Mouse (Mus musculus): ENCODE measurements around the gene Mtr. TPM values are rescaled to one million over a fixed set of nuclear protein-coding genes. Genes with fewer than 3 reads are reported as not detected.

The Mtr gene
- 5.3 and 5.8 TPM in 2 replicates for polyA plus RNA-seq (2015; fragmentation: Nextera tagmentation; extraction: Ambion mirVana)

DNA sequence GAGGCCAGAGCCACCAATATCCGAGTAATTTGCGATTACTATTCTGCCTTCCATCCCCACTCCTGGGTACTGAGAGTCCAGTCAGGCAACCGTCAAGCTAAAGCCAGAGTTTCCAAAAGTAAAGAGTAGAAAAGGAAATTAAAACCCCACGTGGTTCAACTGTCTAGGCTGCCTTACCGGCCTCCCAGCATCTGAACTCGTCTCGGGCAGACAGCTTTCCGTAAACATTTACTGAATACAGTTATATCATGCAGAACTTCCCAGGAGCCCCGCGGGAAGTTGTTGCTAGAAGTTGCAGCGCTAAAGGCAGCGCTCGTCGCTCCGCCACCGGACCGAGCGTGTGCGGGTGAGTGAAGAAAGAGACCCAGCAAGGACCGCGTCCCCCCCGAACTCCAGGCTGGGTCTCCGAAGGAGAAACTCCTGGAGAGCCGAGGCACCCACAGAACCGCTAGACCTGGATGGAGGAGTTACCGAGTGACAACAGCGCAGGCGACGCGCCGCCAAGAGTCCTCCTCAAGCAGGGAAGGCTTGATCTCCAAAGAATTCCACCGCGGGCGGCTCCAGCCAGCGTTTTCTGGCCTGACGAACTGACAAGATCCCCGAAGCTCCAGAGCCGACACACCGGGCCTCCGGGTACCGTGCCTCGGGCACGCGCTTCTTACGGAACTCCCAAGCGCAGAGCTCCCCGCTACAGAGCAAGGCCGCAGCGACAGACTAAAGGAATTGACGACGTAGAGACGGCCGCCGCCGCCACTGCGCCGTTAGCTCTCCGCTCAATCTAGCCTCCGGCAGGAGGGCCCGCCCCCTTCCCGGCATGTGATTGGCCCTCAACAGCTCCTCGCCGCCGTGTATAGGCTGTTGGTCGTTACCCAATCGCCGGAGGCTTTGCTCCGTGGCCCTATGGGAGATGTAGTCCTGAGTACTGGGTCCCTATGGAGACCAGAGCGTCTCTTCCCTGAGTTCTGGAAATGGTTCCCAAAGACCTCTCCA lies at the start of gene Mtr:
Mtr (minus strand) TSS at position 723 of the 990 bp plus-strand sequence.
- Histone ChIP-seq H3K36me3 (ENCODE audit: control insufficient read depth, insufficient read depth) (no peaks in the 10 kb centered on the region), H3K27me3 (replicated peaks; ENCODE audit: control insufficient read depth, insufficient read depth, low read length) (no peaks in the 10 kb centered on the region), H3K9ac (replicated peaks; ENCODE audit: low read depth, low read length) (peak within 1 kb of the TSS; percentile 79), H3K4me1 (replicated peaks; ENCODE audit: control insufficient read depth, insufficient read depth, low read length) (peaks cover 10% of the 10 kb centered on the region), H3K4me2 (ENCODE audit: low read length) (peak within 1 kb of the TSS; percentile 59), H3K9me3 (ENCODE audit: control insufficient read depth, low read length) (no peaks in the 10 kb centered on the region), H3K27ac (ENCODE audit: low read length) (peak within 1 kb of the TSS; percentile 90), H3K4me3 (replicated peaks; ENCODE audit: low read length) (peak within 1 kb of the TSS; percentile 73)
- under 1% methylated on average over 69 of the region's 69 CpGs for WGBS
- ATAC-seq = peak; percentile 100

DNA sequence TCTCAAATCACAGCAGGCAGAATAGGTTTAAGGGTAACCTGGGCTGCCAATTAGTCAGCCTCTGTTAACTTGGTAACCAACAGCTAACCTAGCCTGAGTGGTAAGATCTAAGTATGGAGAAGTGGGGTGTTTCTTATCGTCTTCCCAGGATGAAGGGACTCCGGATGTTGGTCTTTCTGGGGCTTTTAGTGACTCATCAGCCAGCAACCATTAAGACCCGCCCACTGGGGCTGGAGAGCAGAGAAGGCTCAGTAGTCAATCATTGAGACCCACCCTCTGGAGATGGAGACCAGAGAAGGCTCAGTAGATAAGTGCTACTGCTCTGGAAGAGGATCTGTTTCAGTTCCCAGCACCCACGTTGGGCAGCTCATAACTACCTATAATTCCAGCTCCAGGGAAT lies 49.4 kb upstream of the Mtr start:
- Histone ChIP-seq H3K9me3 (ENCODE audit: control insufficient read depth, low read length) (no peaks in the 10 kb centered on the region), H3K27me3 (replicated peaks; ENCODE audit: control insufficient read depth, insufficient read depth, low read length) (no peaks in the 10 kb centered on the region), H3K27ac (ENCODE audit: low read length) (no peak overlapping the region), H3K4me3 (replicated peaks; ENCODE audit: low read length) (no peak overlapping the region), H3K9ac (replicated peaks; ENCODE audit: low read depth, low read length) (no peak overlapping the region), H3K4me2 (ENCODE audit: low read length) (no peak overlapping the region), H3K4me1 (replicated peaks; ENCODE audit: control insufficient read depth, insufficient read depth, low read length) (peaks cover 7% of the 10 kb centered on the region), H3K36me3 (ENCODE audit: control insufficient read depth, insufficient read depth) (no peaks in the 10 kb centered on the region)
- no peak for ATAC-seq
- WGBS = 81% methylated on average over 4 of the region's 4 CpGs

DNA sequence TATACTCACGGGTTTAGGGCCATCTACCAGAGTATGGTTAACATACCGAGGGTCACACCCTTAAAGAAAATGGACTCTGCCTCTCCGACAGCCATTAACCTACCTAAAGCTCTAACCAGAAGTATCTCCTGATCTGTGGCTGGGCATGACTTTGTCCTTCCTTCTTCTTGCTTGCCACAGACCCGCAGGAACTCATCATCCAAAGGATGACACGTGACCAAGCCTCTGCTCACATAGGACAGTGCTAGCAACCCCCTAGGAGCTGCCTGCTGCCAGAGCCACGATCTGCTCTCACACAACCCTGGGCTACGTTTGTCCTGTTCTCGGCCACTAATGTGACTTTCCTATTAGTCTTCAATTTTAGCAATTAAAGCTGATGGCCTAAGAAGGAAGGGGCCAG lies 47.6 kb upstream of the Mtr start:
- no peaks in the 10 kb centered on the region for H3K36me3 ChIP-seq (ENCODE audit: control insufficient read depth, insufficient read depth)
- no peaks in the 10 kb centered on the region for H3K27me3 ChIP-seq (replicated peaks; ENCODE audit: control insufficient read depth, insufficient read depth, low read length)
- WGBS = 88% methylated on average over 8 of the region's 8 CpGs
- no peaks in the 10 kb centered on the region for H3K9me3 ChIP-seq (ENCODE audit: control insufficient read depth, low read length)
- H3K9ac ChIP-seq (replicated peaks; ENCODE audit: low read depth, low read length) = no peak overlapping the region
- no peak for ATAC-seq
- H3K4me3 ChIP-seq (replicated peaks; ENCODE audit: low read length) = no peak overlapping the region
- no peaks in the 10 kb centered on the region for H3K4me1 ChIP-seq (replicated peaks; ENCODE audit: control insufficient read depth, insufficient read depth, low read length)
- no peak overlapping the region for H3K27ac ChIP-seq (ENCODE audit: low read length)
- H3K4me2 ChIP-seq (ENCODE audit: low read length) = no peak overlapping the region

DNA sequence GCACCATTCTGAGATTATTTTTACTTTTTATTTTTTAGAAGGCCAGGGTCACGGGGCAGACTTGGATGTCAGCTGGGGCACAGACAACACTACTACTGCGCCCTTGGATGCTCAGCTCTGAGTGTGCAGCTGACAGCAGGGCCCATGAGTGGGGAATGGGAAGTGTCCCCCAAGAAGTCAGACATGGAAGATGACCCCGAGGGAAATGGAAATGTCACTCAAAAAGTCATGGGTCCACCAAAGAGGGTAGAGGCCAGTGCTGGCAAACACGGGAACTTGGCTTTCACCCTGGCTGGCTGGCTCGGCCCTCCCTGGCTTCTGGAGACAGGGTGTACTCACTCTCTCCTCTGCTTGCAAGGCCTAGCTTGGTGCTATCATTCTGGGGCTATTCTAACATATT lies 47.1 kb upstream of the Mtr start:
- WGBS = 90% methylated on average over 5 of the region's 5 CpGs
- no peak for ATAC-seq
- Histone ChIP-seq H3K27ac (ENCODE audit: low read length) (no peak overlapping the region), H3K9me3 (ENCODE audit: control insufficient read depth, low read length) (no peaks in the 10 kb centered on the region), H3K36me3 (ENCODE audit: control insufficient read depth, insufficient read depth) (no peaks in the 10 kb centered on the region), H3K4me1 (replicated peaks; ENCODE audit: control insufficient read depth, insufficient read depth, low read length) (no peaks in the 10 kb centered on the region), H3K4me3 (replicated peaks; ENCODE audit: low read length) (no peak overlapping the region), H3K9ac (replicated peaks; ENCODE audit: low read depth, low read length) (no peak overlapping the region), H3K4me2 (ENCODE audit: low read length) (no peak overlapping the region), H3K27me3 (replicated peaks; ENCODE audit: control insufficient read depth, insufficient read depth, low read length) (no peaks in the 10 kb centered on the region)

DNA sequence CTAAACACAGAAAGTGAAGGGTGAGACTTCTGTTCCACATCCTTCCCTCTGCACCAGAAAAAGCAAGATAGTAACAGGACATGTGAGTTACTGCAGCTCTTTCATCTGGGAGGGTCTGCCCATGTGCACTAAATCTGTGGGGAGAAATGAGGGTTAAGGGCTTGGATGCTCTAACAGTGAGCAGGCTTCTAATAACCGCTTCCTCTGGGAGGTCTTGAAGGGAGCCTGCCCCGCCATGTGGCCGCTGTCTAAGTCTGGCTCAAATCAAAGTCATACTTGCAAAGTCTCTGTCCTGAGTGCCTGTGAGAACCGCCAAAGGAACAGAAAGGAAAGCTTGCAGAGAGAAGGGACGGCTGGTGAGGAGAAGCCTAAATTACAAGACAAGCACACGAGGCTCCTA lies 39.9 kb upstream of the Mtr start:
- H3K9ac ChIP-seq (replicated peaks; ENCODE audit: low read depth, low read length) = no peak overlapping the region
- no peaks in the 10 kb centered on the region for H3K36me3 ChIP-seq (ENCODE audit: control insufficient read depth, insufficient read depth)
- 87% methylated on average over 6 of the region's 6 CpGs for WGBS
- no peaks in the 10 kb centered on the region for H3K9me3 ChIP-seq (ENCODE audit: control insufficient read depth, low read length)
- H3K4me3 ChIP-seq (replicated peaks; ENCODE audit: low read length) = no peak overlapping the region
- no peaks in the 10 kb centered on the region for H3K27me3 ChIP-seq (replicated peaks; ENCODE audit: control insufficient read depth, insufficient read depth, low read length)
- H3K4me2 ChIP-seq (ENCODE audit: low read length) = no peak overlapping the region
- H3K4me1 ChIP-seq (replicated peaks; ENCODE audit: control insufficient read depth, insufficient read depth, low read length) = no peaks in the 10 kb centered on the region
- ATAC-seq = no peak
- no peak overlapping the region for H3K27ac ChIP-seq (ENCODE audit: low read length)

DNA sequence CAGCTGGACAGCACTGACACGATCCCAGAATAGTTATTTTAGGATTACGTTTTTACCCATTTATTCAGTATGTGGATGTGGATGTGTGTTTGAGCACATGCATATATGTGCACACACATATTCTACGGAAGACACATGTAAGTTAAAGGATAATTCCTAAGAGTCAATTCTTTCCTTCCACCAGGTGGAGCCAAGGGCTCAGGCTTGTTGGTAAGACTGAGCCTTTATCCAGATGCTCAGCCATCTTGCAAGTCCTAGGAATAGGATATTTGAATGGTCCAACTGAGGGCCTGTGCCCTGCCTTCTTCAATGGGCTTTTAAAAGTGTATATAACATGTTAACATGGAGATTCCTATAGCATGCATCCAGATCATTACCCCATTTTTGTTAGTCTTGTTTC lies 38.8 kb upstream of the Mtr start:
- no peaks in the 10 kb centered on the region for H3K36me3 ChIP-seq (ENCODE audit: control insufficient read depth, insufficient read depth)
- peak; percentile 70 for ATAC-seq
- no peak overlapping the region for H3K4me3 ChIP-seq (replicated peaks; ENCODE audit: low read length)
- H3K4me2 ChIP-seq (ENCODE audit: low read length) = no peak overlapping the region
- H3K9me3 ChIP-seq (ENCODE audit: control insufficient read depth, low read length) = no peaks in the 10 kb centered on the region
- WGBS = 92% methylated on average over 3 of the region's 3 CpGs
- no peak overlapping the region for H3K27ac ChIP-seq (ENCODE audit: low read length)
- H3K9ac ChIP-seq (replicated peaks; ENCODE audit: low read depth, low read length) = no peak overlapping the region
- no peaks in the 10 kb centered on the region for H3K4me1 ChIP-seq (replicated peaks; ENCODE audit: control insufficient read depth, insufficient read depth, low read length)
- no peaks in the 10 kb centered on the region for H3K27me3 ChIP-seq (replicated peaks; ENCODE audit: control insufficient read depth, insufficient read depth, low read length)

DNA sequence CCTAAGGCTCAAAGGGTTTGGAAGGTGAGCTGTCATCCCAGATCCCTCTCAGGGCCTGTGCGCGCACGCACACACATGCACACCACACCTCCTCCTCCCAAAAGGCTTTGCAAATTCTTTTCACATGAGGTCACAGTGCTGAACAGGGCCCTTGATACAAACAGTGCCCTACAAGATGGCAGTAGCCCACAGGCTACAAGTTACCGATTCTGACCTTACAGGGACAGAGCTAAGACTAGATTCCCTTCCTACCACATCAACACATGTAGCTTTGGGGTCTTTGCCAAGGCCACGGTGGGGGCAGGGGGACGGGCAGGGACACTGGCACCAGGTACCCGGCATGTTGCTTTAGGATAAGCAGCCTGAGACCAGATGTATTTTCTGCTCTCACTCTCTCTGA lies 35.9 kb upstream of the Mtr start:
- no peak overlapping the region for H3K27ac ChIP-seq (ENCODE audit: low read length)
- H3K4me3 ChIP-seq (replicated peaks; ENCODE audit: low read length) = no peak overlapping the region
- no peak overlapping the region for H3K9ac ChIP-seq (replicated peaks; ENCODE audit: low read depth, low read length)
- ATAC-seq = no peak
- no peak overlapping the region for H3K4me2 ChIP-seq (ENCODE audit: low read length)
- H3K9me3 ChIP-seq (ENCODE audit: control insufficient read depth, low read length) = no peaks in the 10 kb centered on the region
- no peaks in the 10 kb centered on the region for H3K27me3 ChIP-seq (replicated peaks; ENCODE audit: control insufficient read depth, insufficient read depth, low read length)
- 80% methylated on average over 7 of the region's 7 CpGs for WGBS
- H3K4me1 ChIP-seq (replicated peaks; ENCODE audit: control insufficient read depth, insufficient read depth, low read length) = no peaks in the 10 kb centered on the region
- no peaks in the 10 kb centered on the region for H3K36me3 ChIP-seq (ENCODE audit: control insufficient read depth, insufficient read depth)

DNA sequence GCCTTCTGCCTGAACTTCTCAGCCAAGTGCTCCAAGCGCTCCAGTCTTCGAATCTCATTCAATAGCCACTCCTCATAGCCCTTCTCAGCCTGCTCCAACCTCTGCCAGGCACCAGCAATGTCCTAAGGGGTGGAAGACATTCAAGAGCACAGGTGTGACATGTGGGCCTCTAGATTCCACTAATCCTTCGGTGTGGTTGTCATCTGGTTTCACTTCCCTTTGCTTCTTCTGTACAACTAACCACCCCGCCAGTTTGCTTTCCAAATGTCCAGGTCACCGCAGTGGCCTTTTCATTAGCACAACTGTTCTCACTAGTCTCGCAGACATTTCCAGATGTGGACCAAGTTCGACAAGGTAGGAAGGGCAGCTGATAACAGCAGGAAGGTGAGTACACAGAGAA lies 32.8 kb upstream of the Mtr start:
- no peaks in the 10 kb centered on the region for H3K4me1 ChIP-seq (replicated peaks; ENCODE audit: control insufficient read depth, insufficient read depth, low read length)
- no peak overlapping the region for H3K9ac ChIP-seq (replicated peaks; ENCODE audit: low read depth, low read length)
- WGBS = 92% methylated on average over 7 of the region's 7 CpGs
- no peak overlapping the region for H3K4me2 ChIP-seq (ENCODE audit: low read length)
- H3K27me3 ChIP-seq (replicated peaks; ENCODE audit: control insufficient read depth, insufficient read depth, low read length) = no peaks in the 10 kb centered on the region
- no peak overlapping the region for H3K27ac ChIP-seq (ENCODE audit: low read length)
- ATAC-seq = no peak
- no peaks in the 10 kb centered on the region for H3K36me3 ChIP-seq (ENCODE audit: control insufficient read depth, insufficient read depth)
- no peak overlapping the region for H3K4me3 ChIP-seq (replicated peaks; ENCODE audit: low read length)
- no peaks in the 10 kb centered on the region for H3K9me3 ChIP-seq (ENCODE audit: control insufficient read depth, low read length)

DNA sequence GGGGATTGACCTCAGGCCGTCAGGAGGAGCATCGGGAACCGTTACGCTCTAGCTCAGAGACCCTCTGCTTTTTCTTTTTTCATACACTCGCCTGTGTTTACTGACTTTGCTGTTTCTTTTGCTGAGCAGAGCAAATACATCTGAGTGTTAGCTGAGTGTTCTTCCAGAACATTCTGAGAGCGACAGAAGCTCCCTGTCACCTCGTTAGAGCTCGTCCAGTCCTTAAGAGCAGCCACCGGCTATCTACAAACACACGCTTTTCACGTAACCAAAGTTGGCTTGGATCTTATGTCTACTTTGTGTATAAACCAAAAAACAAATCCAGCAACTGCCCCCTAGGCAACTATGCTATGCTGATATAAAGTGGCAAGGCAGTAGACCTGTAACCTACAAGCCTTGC lies 26.6 kb upstream of the Mtr start:
- ATAC-seq = no peak
- Histone ChIP-seq H3K4me2 (ENCODE audit: low read length) (no peak overlapping the region), H3K27me3 (replicated peaks; ENCODE audit: control insufficient read depth, insufficient read depth, low read length) (no peaks in the 10 kb centered on the region), H3K4me1 (replicated peaks; ENCODE audit: control insufficient read depth, insufficient read depth, low read length) (no peaks in the 10 kb centered on the region), H3K27ac (ENCODE audit: low read length) (no peak overlapping the region), H3K9me3 (ENCODE audit: control insufficient read depth, low read length) (no peaks in the 10 kb centered on the region), H3K9ac (replicated peaks; ENCODE audit: low read depth, low read length) (no peak overlapping the region), H3K4me3 (replicated peaks; ENCODE audit: low read length) (no peak overlapping the region), H3K36me3 (ENCODE audit: control insufficient read depth, insufficient read depth) (no peaks in the 10 kb centered on the region)
- WGBS = 91% methylated on average over 11 of the region's 11 CpGs

Measured in forebrain, embryonic 16.5 days (tissue).